Mouse (Mus musculus): ENCODE results near the gene Pde8a. TPM values are rescaled to one million over a fixed set of nuclear protein-coding genes. Genes with fewer than 3 reads are reported as not detected.
"Not testable (repeated sequence)": the region's sequence is repeated elsewhere in the genome, so short reads cannot be mapped to it uniquely, and the experiment has no call there.

The Pde8a gene
- polyA plus RNA-seq, 1 experiment = 3.5 TPM

- no peak for TF ChIP-seq CTCF (IDR thresholded peaks at IDR 0.05; ENCODE audit: extremely low read depth, insufficient read length, insufficient replicate concordance, low read depth, low read length)
- no peak for TF ChIP-seq POLR2A (IDR thresholded peaks at IDR 0.05; ENCODE audit: low read depth, low read length)
- no peaks in the 10 kb centered on the region for H3K4me1 ChIP-seq (ENCODE audit: control insufficient read depth, insufficient read depth, insufficient read length, low read length)
- no peaks in the 10 kb centered on the region for H3K36me3 ChIP-seq (ENCODE audit: control insufficient read depth, insufficient read depth, low read length)
- H3K4me3 ChIP-seq (ENCODE audit: low read depth, low read length) = no peak overlapping the region
- no peaks in the 10 kb centered on the region for H3K27me3 ChIP-seq (ENCODE audit: control insufficient read depth, insufficient read depth, low read length)
- H3K27ac ChIP-seq (ENCODE audit: insufficient read depth, low read depth, low read length) = no peak overlapping the region
- 72% methylated on average over 5 of the region's 5 CpGs for WGBS
Observed at GRCm38 (mm10) chr7:81179494-81179893, 33.9 kb upstream of the Pde8a start.

GRCm38 (mm10) chr7:81182492-81183175, 30.8 kb upstream of the Pde8a start:
- Histone ChIP-seq H3K4me3 (ENCODE audit: low read depth, low read length) (no peak overlapping the region), H3K27ac (ENCODE audit: insufficient read depth, low read depth, low read length) (no peak overlapping the region), H3K4me1 (ENCODE audit: control insufficient read depth, insufficient read depth, insufficient read length, low read length) (no peaks in the 10 kb centered on the region), H3K36me3 (ENCODE audit: control insufficient read depth, insufficient read depth, low read length) (no peaks in the 10 kb centered on the region), H3K27me3 (ENCODE audit: control insufficient read depth, insufficient read depth, low read length) (no peaks in the 10 kb centered on the region)
- no peak for TF ChIP-seq CTCF (IDR thresholded peaks at IDR 0.05; ENCODE audit: extremely low read depth, insufficient read length, insufficient replicate concordance, low read depth, low read length)
- no peak for TF ChIP-seq POLR2A (IDR thresholded peaks at IDR 0.05; ENCODE audit: low read depth, low read length)
- 82% methylated on average over 10 of the region's 10 CpGs for WGBS

GRCm38 (mm10) chr7:81183181-81183580, 30.2 kb upstream of the Pde8a start:
- H3K27me3 ChIP-seq (ENCODE audit: control insufficient read depth, insufficient read depth, low read length) = no peaks in the 10 kb centered on the region
- H3K36me3 ChIP-seq (ENCODE audit: control insufficient read depth, insufficient read depth, low read length) = no peaks in the 10 kb centered on the region
- H3K27ac ChIP-seq (ENCODE audit: insufficient read depth, low read depth, low read length) = no peak overlapping the region
- H3K4me1 ChIP-seq (ENCODE audit: control insufficient read depth, insufficient read depth, insufficient read length, low read length) = no peaks in the 10 kb centered on the region
- TF ChIP-seq POLR2A (IDR thresholded peaks at IDR 0.05; ENCODE audit: low read depth, low read length) = no peak
- TF ChIP-seq CTCF (IDR thresholded peaks at IDR 0.05; ENCODE audit: extremely low read depth, insufficient read length, insufficient replicate concordance, low read depth, low read length) = no peak
- no peak overlapping the region for H3K4me3 ChIP-seq (ENCODE audit: low read depth, low read length)

- no peak for TF ChIP-seq CTCF (IDR thresholded peaks at IDR 0.05; ENCODE audit: extremely low read depth, insufficient read length, insufficient replicate concordance, low read depth, low read length)
- no peak for TF ChIP-seq POLR2A (IDR thresholded peaks at IDR 0.05; ENCODE audit: low read depth, low read length)
- H3K4me3 ChIP-seq (ENCODE audit: low read depth, low read length) = no peak overlapping the region
Observed at GRCm38 (mm10) chr7:81184136-81184535, 29.3 kb upstream of the Pde8a start.

GRCm38 (mm10) chr7:81184651-81185050, 28.7 kb upstream of the Pde8a start:
- 88% methylated on average over 1 of the region's 1 CpGs for WGBS
- Histone ChIP-seq H3K4me3 (ENCODE audit: low read depth, low read length) (no peak overlapping the region), H3K27ac (ENCODE audit: insufficient read depth, low read depth, low read length) (no peak overlapping the region), H3K27me3 (ENCODE audit: control insufficient read depth, insufficient read depth, low read length) (no peaks in the 10 kb centered on the region), H3K36me3 (ENCODE audit: control insufficient read depth, insufficient read depth, low read length) (no peaks in the 10 kb centered on the region), H3K4me1 (ENCODE audit: control insufficient read depth, insufficient read depth, insufficient read length, low read length) (no peaks in the 10 kb centered on the region)
- TF ChIP-seq POLR2A (IDR thresholded peaks at IDR 0.05; ENCODE audit: low read depth, low read length) (no peak), CTCF (IDR thresholded peaks at IDR 0.05; ENCODE audit: extremely low read depth, insufficient read length, insufficient replicate concordance, low read depth, low read length) (no peak)

More at GRCm38 (mm10) chr7:81184136-81184535, 29.3 kb upstream of the Pde8a start:
- Histone ChIP-seq H3K27me3 (ENCODE audit: control insufficient read depth, insufficient read depth, low read length) (no peaks in the 10 kb centered on the region), H3K27ac (ENCODE audit: insufficient read depth, low read depth, low read length) (no peak overlapping the region), H3K36me3 (ENCODE audit: control insufficient read depth, insufficient read depth, low read length) (no peaks in the 10 kb centered on the region), H3K4me1 (ENCODE audit: control insufficient read depth, insufficient read depth, insufficient read length, low read length) (no peaks in the 10 kb centered on the region)
- 78% methylated on average over 2 of the region's 2 CpGs for WGBS

- H3K27me3 ChIP-seq (ENCODE audit: control insufficient read depth, insufficient read depth, low read length); H3K4me1 ChIP-seq (ENCODE audit: control insufficient read depth, insufficient read depth, insufficient read length, low read length); H3K36me3 ChIP-seq (ENCODE audit: control insufficient read depth, insufficient read depth, low read length); H3K27ac ChIP-seq (ENCODE audit: insufficient read depth, low read depth, low read length); H3K4me3 ChIP-seq (ENCODE audit: low read depth, low read length): not testable (repeated sequence)
Observed at GRCm38 (mm10) chr7:81186036-81186435, 27.4 kb upstream of the Pde8a start.

- H3K27me3 ChIP-seq (ENCODE audit: control insufficient read depth, insufficient read depth, low read length) = no peaks in the 10 kb centered on the region
- H3K4me1 ChIP-seq (ENCODE audit: control insufficient read depth, insufficient read depth, insufficient read length, low read length) = no peaks in the 10 kb centered on the region
- no peak overlapping the region for H3K4me3 ChIP-seq (ENCODE audit: low read depth, low read length)
- H3K27ac ChIP-seq (ENCODE audit: insufficient read depth, low read depth, low read length) = no peak overlapping the region
- no peak for TF ChIP-seq CTCF (IDR thresholded peaks at IDR 0.05; ENCODE audit: extremely low read depth, insufficient read length, insufficient replicate concordance, low read depth, low read length)
- no peak for TF ChIP-seq POLR2A (IDR thresholded peaks at IDR 0.05; ENCODE audit: low read depth, low read length)
- H3K36me3 ChIP-seq (ENCODE audit: control insufficient read depth, insufficient read depth, low read length) = no peaks in the 10 kb centered on the region
- WGBS = 66% methylated on average over 9 of the region's 9 CpGs
Observed at GRCm38 (mm10) chr7:81189180-81189579, 24.2 kb upstream of the Pde8a start.
